Mouse (Mus musculus) megakaryocyte, adult 5-6 weeks (primary cell): ENCODE measurements at regions not wholly inside any gene's neighbourhood (a gene's known extent, or its start where the extent isn't known, plus 50 kb on each side); places are given as distances from the start of the nearest gene placed in this dataset.
A peak's percentile ranks its signal among the peaks of the same experiment; 100 is the strongest.

ENCODE experiments used
- ATAC-seq: 2 replicates; pipeline ENCODE4 v1.8.0; 2016; ENCODE audit warnings: mild to moderate bottlenecking, inconsistent platforms; ENCODE audit not compliant: poor library complexity, severe bottlenecking

DNA sequence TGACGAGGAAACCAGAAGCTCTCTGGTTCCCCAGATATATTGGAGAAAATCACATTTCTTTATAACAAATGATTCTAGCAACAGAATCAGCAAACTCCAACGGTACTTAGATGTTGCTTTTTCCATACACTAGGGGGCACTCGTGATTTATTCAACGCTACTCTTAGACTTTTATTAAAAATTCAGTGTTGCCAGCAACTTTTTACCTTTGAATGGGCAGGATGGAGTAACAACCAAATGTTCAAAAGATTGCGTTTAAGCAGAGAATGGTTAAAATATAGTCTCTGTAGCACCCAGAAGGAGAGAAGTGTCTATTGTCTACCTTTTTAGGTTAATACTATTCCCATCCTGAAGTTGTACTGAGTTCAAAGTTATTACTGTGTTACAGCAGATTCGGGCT, 715.4 kb upstream of the Cblb start:
- ATAC-seq, result 0 out of 2 replicates have a peak, but pooled peaks have one; percentile 51

DNA sequence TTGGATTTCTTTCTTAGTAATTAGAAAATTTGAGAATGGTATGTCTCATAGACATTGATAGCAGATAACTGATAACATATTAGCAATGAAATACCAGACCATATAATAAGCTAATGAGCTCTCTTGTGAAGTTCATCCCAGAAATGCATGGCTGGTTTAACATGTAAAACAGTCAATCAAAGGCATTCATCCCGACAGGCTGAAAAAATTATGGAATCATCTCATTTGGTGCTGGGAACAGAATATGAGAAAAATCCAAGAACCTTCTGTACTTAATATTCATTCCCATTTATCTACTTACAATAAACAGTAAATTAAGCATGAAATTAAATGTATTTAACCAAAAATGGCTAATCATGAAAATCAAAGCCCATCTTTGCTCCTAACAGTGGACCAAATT, 698.8 kb upstream of the Cblb start:
- ATAC-seq, result no peak

DNA sequence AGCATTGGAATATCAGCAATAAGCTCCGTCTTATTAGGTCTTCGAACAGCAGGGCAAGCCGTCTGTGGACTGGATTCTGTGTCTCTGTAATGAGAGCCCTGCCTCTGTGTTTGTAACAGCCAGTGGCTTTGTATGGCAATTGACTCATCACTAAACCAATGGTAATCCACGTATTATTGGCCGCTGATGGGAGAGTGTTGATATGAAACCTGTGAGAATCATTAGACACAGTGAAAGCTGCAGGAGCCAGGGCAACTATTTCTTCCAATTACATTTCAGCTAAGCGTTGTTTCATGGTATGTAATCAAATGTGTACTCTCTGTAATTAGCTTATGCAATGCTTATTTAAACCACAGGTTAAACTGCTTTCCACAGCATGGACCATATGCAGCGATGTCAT, 696.1 kb upstream of the Cblb start:
- no peak for ATAC-seq

DNA sequence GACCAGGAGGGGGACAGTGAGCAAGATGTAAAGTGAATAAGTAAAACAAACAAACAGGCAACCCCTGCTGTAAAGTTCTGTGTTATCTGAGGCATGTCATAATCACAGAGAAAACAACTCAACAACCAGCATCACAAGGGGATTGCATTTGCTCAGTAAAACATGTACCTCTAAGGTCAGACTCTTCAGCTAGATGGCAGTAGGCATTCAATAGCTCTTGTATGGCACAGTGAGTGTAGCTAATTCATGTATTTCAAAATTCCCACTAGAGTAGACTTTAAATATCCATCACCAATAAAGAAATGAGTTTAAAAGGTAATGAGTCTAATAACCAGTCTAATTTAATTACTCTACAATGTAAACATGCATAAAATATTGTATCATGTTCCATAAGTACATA, 683.9 kb upstream of the Cblb start:
- ATAC-seq, result no peak

DNA sequence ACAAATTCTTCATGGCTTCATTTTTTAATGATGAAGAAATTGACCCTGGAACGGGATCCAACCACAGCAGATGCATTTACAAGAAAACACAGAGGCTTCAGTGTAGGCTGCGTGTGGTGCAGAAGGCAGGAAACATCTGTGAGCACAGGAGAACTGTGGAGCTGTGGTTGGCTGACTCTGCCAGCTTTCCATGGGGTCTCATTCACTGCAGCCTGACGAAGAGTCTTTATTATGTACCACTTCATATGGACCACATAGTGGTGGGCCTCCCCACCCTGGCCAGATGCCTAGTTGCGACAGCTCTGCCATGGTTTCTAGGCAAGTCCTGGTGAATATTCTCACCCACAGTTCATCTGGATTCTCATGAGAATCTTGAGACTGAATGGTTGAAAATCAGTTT, 678.9 kb upstream of the Cblb start:
- peak; percentile 38; the same call in 1 of the 2 replicates for ATAC-seq

DNA sequence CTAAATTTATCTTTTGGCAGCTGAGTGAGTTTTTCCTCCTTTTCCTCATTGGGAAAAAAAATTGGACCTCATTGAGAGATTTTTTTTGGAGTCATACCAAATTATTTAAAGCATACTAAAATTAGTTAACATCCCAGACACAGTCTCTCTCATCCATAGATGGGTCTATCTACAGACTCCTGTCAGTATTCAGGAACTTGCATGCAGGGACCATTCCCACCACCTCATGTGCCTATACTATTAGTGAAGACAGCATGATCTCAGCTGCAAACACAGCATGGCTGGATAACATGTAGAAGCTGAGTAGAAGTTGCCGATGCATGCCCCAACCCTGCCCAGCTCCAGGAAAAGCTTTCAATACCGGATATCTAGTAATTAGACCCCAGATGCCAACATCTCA, 677.2 kb upstream of the Cblb start:
- no peak for ATAC-seq

DNA sequence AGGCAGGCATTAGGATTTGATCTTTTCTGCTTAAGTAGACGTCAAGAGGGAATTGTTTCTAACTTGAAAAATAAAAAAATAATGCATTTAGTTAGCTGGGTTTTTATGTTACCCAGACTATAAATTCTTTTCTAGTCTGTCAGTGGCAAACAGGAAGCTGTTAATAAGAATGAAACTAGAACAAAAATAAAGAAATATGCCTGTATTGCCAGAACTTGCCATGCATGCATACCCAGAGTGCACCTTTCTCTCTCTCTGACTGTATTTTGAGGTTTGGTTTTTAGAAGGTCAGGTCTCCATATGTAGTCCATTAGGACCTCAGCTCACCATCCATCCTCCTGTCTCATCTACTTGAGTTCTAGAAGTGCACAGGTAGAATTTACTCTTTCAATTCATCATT, 661.0 kb upstream of the Cblb start:
- no peak for ATAC-seq

GRCm38 (mm10) chr16:51386456-51386855, 644.6 kb upstream of the Cblb start:
- no peak for ATAC-seq

- no peak for ATAC-seq
These were observed 643.5 kb upstream of the Cblb start for GRCm38 (mm10) chr16:51387498-51387897.

- no peak for ATAC-seq
These were observed 637.2 kb upstream of the Cblb start for GRCm38 (mm10) chr16:51393871-51394270.
